Mouse (Mus musculus): ENCODE data around the gene Twf1.

Gene Twf1

GRCm38 (mm10) chr15:94572746-94573145, 16.9 kb downstream of the Twf1 start:
- no peak for DNase-seq (ENCODE audit: low spot score)

- no peak for DNase-seq (ENCODE audit: low spot score)
These were observed 18.2 kb downstream of the Twf1 start for GRCm38 (mm10) chr15:94571501-94571900.

- no peak for DNase-seq (ENCODE audit: low spot score)
These were observed 21.1 kb downstream of the Twf1 start for GRCm38 (mm10) chr15:94568496-94569182.

- DNase-seq (ENCODE audit: low spot score), result no peak
These were observed 23.8 kb downstream of the Twf1 start for GRCm38 (mm10) chr15:94565854-94566253.

- DNase-seq (ENCODE audit: low spot score), result no peak
These were observed 24.8 kb downstream of the Twf1 start for GRCm38 (mm10) chr15:94564909-94565308.

GRCm38 (mm10) chr15:94558895-94559656, 30.6 kb downstream of the Twf1 start:
- no peak for DNase-seq (ENCODE audit: low spot score)

GRCm38 (mm10) chr15:94557442-94557841, 32.2 kb downstream of the Twf1 start:
- peak; percentile 49 for DNase-seq (ENCODE audit: low spot score)

GRCm38 (mm10) chr15:94553536-94553935, 36.2 kb downstream of the Twf1 start:
- DNase-seq (ENCODE audit: low spot score), result no peak

- no peak for DNase-seq (ENCODE audit: low spot score)
These were observed 44.8 kb downstream of the Twf1 start for GRCm38 (mm10) chr15:94544844-94545243.

GRCm38 (mm10) chr15:94544052-94544636, 45.5 kb downstream of the Twf1 start:
- no peak for DNase-seq (ENCODE audit: low spot score)

- peak; percentile 90 for DNase-seq (ENCODE audit: low spot score)
These were observed 46.2 kb downstream of the Twf1 start, which contains the start of the genes Pus7l and Irak4 for GRCm38 (mm10) chr15:94543409-94544051. Gene Pus7l, minus strand, starts transcription at chr15:94543547. Gene Irak4, plus strand, starts transcription at chr15:94543643.

GRCm38 (mm10) chr15:94542567-94543408, 46.9 kb downstream of the Twf1 start:
- DNase-seq (ENCODE audit: low spot score), result no peak

- DNase-seq (ENCODE audit: low spot score), result no peak
These were observed 50.4 kb downstream of the Twf1 start for GRCm38 (mm10) chr15:94539296-94539695.

- no peak for DNase-seq (ENCODE audit: low spot score)
These were observed 54.2 kb downstream of the Twf1 start for GRCm38 (mm10) chr15:94535521-94535920.

GRCm38 (mm10) chr15:94532956-94533355, 56.7 kb downstream of the Twf1 start:
- no peak for DNase-seq (ENCODE audit: low spot score)

GRCm38 (mm10) chr15:94532306-94532705, 57.4 kb downstream of the Twf1 start:
- no peak for DNase-seq (ENCODE audit: low spot score)

GRCm38 (mm10) chr15:94530519-94530918, 59.2 kb downstream of the Twf1 start:
- DNase-seq (ENCODE audit: low spot score), result no peak

Data from testis, postnatal 14 days (tissue).